8 mouse cellular contexts compared by ENCODE assay signal in genomic region chr15:25642214-25643058, GRCm38 (mm10). TPM values are rescaled to one million over a fixed set of nuclear protein-coding genes. Genes with fewer than 3 reads are reported as not detected.
DNase-seq lines count a peak whose midpoint lies in the region; ATAC-seq and TF ChIP-seq lines count a peak whose summit lies in the region.

No protein-coding gene starts in this region.

- H3K9ac ChIP-seq in heart, embryonic 16.5 days (ENCODE audit: low read length) = no peak overlapping the region
- no peak overlapping the region for H3K9ac ChIP-seq in limb, embryonic 12.5 days (replicated peaks)

- peak overlapping the region; percentile 70 for H3K27ac ChIP-seq in gastrocnemius, adult 2 months
- peak overlapping the region; percentile 49 for H3K27ac ChIP-seq in heart, embryonic 16.5 days (ENCODE audit: low read length)
- H3K27ac ChIP-seq in limb, embryonic 12.5 days = peak overlapping the region; percentile 81

- intact Hi-C loops in gastrocnemius, adult 2 months (cut with DNase I) = loop anchor here (5.0 kb wide), 1 partner anchor 80 kb away; no protein-coding TSS in a partner anchor

- H3K4me1 ChIP-seq in heart, embryonic 16.5 days (ENCODE audit: control insufficient read depth, insufficient read depth, low read length) = peaks cover 28% of the 10 kb centered on the region
- H3K4me1 ChIP-seq in limb, embryonic 12.5 days (replicated peaks) = peaks cover 69% of the 10 kb centered on the region

- no peak for TF ChIP-seq CTCF in gastrocnemius, adult 2 months (IDR thresholded peaks at IDR 0.05)

- 31% methylated on average over 9 of the region's 9 CpGs for WGBS in heart, embryonic 16.5 days
- WGBS in limb, embryonic 12.5 days = 31% methylated on average over 9 of the region's 9 CpGs

- 0 out of 2 replicates have a peak, but pooled peaks cover 2% of the 10 kb centered on the region for H3K9me3 ChIP-seq in heart, embryonic 16.5 days (replicated peaks; ENCODE audit: control insufficient read depth, low read length)
- 0 out of 2 replicates have a peak, but pooled peaks cover 2% of the 10 kb centered on the region for H3K9me3 ChIP-seq in limb, embryonic 12.5 days

- H3K36me3 ChIP-seq in heart, embryonic 16.5 days (ENCODE audit: control insufficient read depth, insufficient read depth) = no peaks in the 10 kb centered on the region
- H3K36me3 ChIP-seq in limb, embryonic 12.5 days = no peaks in the 10 kb centered on the region

- peak overlapping the region; percentile 17 for H3K4me2 ChIP-seq in heart, embryonic 16.5 days (ENCODE audit: low read depth, low read length)
- peak overlapping the region; percentile 13 for H3K4me2 ChIP-seq in limb, embryonic 12.5 days

- H3K4me3 ChIP-seq in gastrocnemius, adult 2 months = no peak overlapping the region
- no peak overlapping the region for H3K4me3 ChIP-seq in heart, embryonic 16.5 days (ENCODE audit: low read length)
- no peak overlapping the region for H3K4me3 ChIP-seq in limb, embryonic 12.5 days (replicated peaks)

- no peaks in the 10 kb centered on the region for H3K27me3 ChIP-seq in heart, embryonic 16.5 days (ENCODE audit: control insufficient read depth, insufficient read depth, low read length)
- no peaks in the 10 kb centered on the region for H3K27me3 ChIP-seq in limb, embryonic 12.5 days

- no peak for DNase-seq in gastrocnemius, adult 2 months
- no peak for DNase-seq in gastrocnemius, adult 18-20 months (ENCODE audit: low spot score)
- DNase-seq in 416B (ENCODE audit: low read depth) = peak; percentile 62
- DNase-seq in layer of hippocampus, adult 9-10 months (ENCODE audit: low spot score) = no peak
- no peak for DNase-seq in embryo, embryonic 10 days (ENCODE audit: low spot score)

- peak; percentile 70 for ATAC-seq in heart, embryonic 16.5 days (replicated peaks; ENCODE audit: extremely low read depth, insufficient read depth, low FRiP score)
- peak; percentile 95 for ATAC-seq in limb, embryonic 12.5 days (ENCODE audit: insufficient number of reproducible peaks, insufficient read depth, low FRiP score, low TSS enrichment, low read depth)
- no peak for ATAC-seq in activated CD4-positive, CD25-positive, alpha-beta regulatory T cell, adult 4 months

RNA-seq across cellular contexts. Expression of gene Myo10, which starts 20.1 kb away (rescaled TPM):
- 10 to 100 TPM; 56.1 to 62.0 TPM for total RNA-seq in gastrocnemius, adult 2 months (2021)
- total RNA-seq in gastrocnemius, adult 18-20 months (2021) = 10 to 100 TPM; 49.7 to 59.3 TPM
- polyA plus RNA-seq in heart, embryonic 16.5 days (2015; fragmentation: Nextera tagmentation; extraction: Ambion mirVana) = 14.9 and 15.1 TPM in 2 replicates
- polyA plus RNA-seq in limb, embryonic 12.5 days (2016; fragmentation: Nextera tagmentation; extraction: Ambion mirVana) = 42.1 and 42.5 TPM in 2 replicates
- 1 to 10 TPM in 1 of 2 experiments, under 1 TPM in 1; 0.60 to 1.4 TPM for polyA plus RNA-seq in activated CD4-positive, CD25-positive, alpha-beta regulatory T cell, adult 4 months (2017; shearing (Covaris generic))
